Mouse (Mus musculus) hindbrain, embryonic 10.5 days (tissue): ENCODE measurements around the gene Hibadh. TPM values are rescaled to one million over a fixed set of nuclear protein-coding genes. Genes with fewer than 3 reads are reported as not detected.

Experiments used
- DNase-seq: peaks from one replicate; pipeline ENCODE4 v3.0.0-alpha.2; 2017; ENCODE audit warnings: low spot score
- H3K27ac ChIP-seq: fragments of 300-500 bp; sonication (generic); 2 replicates; pipeline ENCODE4 v1.5.1; 2016; ENCODE audit warnings: mild to moderate bottlenecking, moderate library complexity
- H3K27me3 ChIP-seq: fragments of 300-500 bp; sonication (generic); 2 replicates; pipeline ENCODE4 v1.6.1; 2016; ENCODE audit warnings: mild to moderate bottlenecking; ENCODE audit not compliant: poor library complexity, insufficient read depth, severe bottlenecking
- H3K36me3 ChIP-seq: fragments of 300-500 bp; sonication (generic); 2 replicates; pipeline ENCODE4 v1.6.1; 2016; ENCODE audit warnings: mild to moderate bottlenecking, moderate library complexity
- H3K4me1 ChIP-seq: fragments of 300-500 bp; sonication (generic); replicated peaks from 2 replicates; pipeline ENCODE4 v1.6.1; 2016; ENCODE audit warnings: mild to moderate bottlenecking
- H3K4me3 ChIP-seq: fragments of 300-500 bp; sonication (generic); 2 replicates; pipeline ENCODE4 v1.5.1; 2016; ENCODE audit warnings: mild to moderate bottlenecking, moderate library complexity
- H3K9me3 ChIP-seq: fragments of 300-500 bp; sonication (generic); 2 replicates; pipeline ENCODE4 v1.6.1; 2016; ENCODE audit warnings: mild to moderate bottlenecking, moderate library complexity
- WGBS: fragments of 180-500 bp; shearing (Covaris S2); methylation state at CpG from one replicate; pipeline ENCODE4 v1.1.7; 2016; 5-methylcytosine and 5-hydroxymethylcytosine counted together
- polyA plus RNA-seq: library from polyadenylated mRNA; unstranded; fragments of >200 nt; fragmentation: Nextera tagmentation; extraction: Ambion mirVana; gene quantifications from 2 replicates; pipeline ENCODE4 v1.2.1, GENCODE M21; 2016

The Hibadh gene
- polyA plus RNA-seq, 1 experiment from 2014 or later = 71.8 TPM

DNA sequence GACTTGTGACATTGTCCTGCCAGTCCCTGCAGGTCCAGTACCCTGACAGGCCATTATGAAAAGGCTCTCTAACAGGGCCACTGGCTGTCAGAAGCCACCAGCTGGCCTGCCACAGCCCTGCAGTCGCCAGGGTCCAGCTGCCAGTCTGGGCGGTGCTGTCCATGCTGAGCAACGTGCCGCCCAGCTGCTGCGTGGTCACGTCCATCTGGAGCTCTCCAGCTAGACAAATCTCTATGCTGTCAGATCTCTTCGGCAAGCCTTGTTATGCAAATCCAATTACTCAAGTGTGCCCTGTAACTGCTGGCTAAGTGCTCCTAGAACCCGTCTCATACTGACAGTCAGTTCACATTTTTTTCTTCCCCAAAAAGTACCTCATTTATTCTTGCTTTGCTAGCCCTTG is 55.8 kb downstream of the Hibadh start:
- peak; percentile 81 for DNase-seq
- 0 out of 2 replicates have a peak overlapping the region, but pooled peaks have one; percentile 7 for H3K4me3 ChIP-seq
- 7% methylated on average over 8 of the region's 8 CpGs for WGBS
- H3K9me3 ChIP-seq = no peaks in the 10 kb centered on the region
- H3K4me1 ChIP-seq = peaks cover 13% of the 10 kb centered on the region
- peak overlapping the region; percentile 67; the same call in 1 of the 2 replicates for H3K27ac ChIP-seq
- H3K27me3 ChIP-seq = no peaks in the 10 kb centered on the region
- H3K36me3 ChIP-seq = peaks cover 13% of the 10 kb centered on the region

GRCm38 (mm10) chr6:52581081-52581480 is 59.1 kb downstream of the Hibadh start:
- Histone ChIP-seq H3K27ac (no peak overlapping the region), H3K9me3 (no peaks in the 10 kb centered on the region), H3K4me3 (no peak overlapping the region), H3K36me3 (no peaks in the 10 kb centered on the region), H3K27me3 (no peaks in the 10 kb centered on the region), H3K4me1 (peaks cover 13% of the 10 kb centered on the region)
- 94% methylated on average over 4 of the region's 4 CpGs for WGBS
- DNase-seq = no peak

DNA sequence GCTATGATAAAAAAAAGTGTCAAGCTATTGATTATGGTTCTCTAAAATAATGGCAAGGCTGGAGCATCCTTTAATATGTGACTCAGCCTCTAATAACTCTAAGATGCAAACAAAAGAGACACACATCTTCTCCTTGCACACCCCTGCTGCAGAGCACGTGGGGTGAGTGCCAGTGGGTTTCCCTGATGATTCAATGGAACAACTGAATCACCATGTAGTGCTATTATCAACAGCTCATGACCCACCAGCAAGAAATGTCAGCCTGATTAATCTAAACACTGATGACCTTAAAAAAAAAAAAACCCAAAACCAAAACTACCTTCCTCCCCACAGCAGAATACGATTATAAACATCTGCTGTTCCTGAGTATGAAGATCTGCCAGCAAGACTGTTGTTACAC is 61.9 kb downstream of the Hibadh start:
- no peak overlapping the region for H3K27ac ChIP-seq
- 68% methylated on average over 2 of the region's 2 CpGs for WGBS
- no peak for DNase-seq
- no peaks in the 10 kb centered on the region for H3K4me1 ChIP-seq
- no peak overlapping the region for H3K4me3 ChIP-seq
- H3K27me3 ChIP-seq = peaks cover 6% of the 10 kb centered on the region; the same call in 1 of the 2 replicates
- no peaks in the 10 kb centered on the region for H3K36me3 ChIP-seq
- H3K9me3 ChIP-seq = no peaks in the 10 kb centered on the region

DNA sequence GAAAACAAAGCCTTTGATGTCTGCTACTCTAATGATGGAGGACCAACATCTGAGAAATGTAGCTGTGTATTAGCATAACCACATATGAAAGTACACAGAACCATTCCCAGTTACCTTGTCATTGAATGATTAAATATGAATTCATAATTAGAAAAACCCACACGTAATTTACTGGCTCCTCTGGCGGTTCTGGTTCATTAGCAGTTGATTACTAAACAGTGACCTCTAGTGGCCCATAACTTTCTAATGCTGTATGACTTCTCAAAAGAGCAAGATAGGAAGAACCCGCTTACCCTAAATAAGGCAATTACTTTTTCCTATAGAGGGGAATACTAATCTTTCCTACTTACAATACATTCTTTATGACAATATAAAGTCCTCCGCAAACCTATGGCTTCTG is 62.9 kb downstream of the Hibadh start:
- H3K4me3 ChIP-seq = no peak overlapping the region
- DNase-seq = no peak

GRCm38 (mm10) chr6:52568706-52569105 is 71.5 kb downstream of the Hibadh start:
- Histone ChIP-seq H3K27me3 (peaks cover 17% of the 10 kb centered on the region), H3K4me3 (no peak overlapping the region), H3K36me3 (peaks cover 5% of the 10 kb centered on the region; the same call in 1 of the 2 replicates), H3K4me1 (peaks cover 4% of the 10 kb centered on the region; the same call in 1 of the 2 replicates), H3K27ac (no peak overlapping the region), H3K9me3 (no peaks in the 10 kb centered on the region)
- WGBS = 85% methylated on average over 6 of the region's 6 CpGs
- DNase-seq = no peak

More for the DNA sequence above, 62.9 kb downstream of the Hibadh start:
- 41% methylated on average over 4 of the region's 4 CpGs for WGBS
- Histone ChIP-seq H3K9me3 (no peaks in the 10 kb centered on the region), H3K4me1 (no peaks in the 10 kb centered on the region), H3K27ac (no peak overlapping the region), H3K36me3 (no peaks in the 10 kb centered on the region), H3K27me3 (peaks cover 6% of the 10 kb centered on the region; the same call in 1 of the 2 replicates)

DNA sequence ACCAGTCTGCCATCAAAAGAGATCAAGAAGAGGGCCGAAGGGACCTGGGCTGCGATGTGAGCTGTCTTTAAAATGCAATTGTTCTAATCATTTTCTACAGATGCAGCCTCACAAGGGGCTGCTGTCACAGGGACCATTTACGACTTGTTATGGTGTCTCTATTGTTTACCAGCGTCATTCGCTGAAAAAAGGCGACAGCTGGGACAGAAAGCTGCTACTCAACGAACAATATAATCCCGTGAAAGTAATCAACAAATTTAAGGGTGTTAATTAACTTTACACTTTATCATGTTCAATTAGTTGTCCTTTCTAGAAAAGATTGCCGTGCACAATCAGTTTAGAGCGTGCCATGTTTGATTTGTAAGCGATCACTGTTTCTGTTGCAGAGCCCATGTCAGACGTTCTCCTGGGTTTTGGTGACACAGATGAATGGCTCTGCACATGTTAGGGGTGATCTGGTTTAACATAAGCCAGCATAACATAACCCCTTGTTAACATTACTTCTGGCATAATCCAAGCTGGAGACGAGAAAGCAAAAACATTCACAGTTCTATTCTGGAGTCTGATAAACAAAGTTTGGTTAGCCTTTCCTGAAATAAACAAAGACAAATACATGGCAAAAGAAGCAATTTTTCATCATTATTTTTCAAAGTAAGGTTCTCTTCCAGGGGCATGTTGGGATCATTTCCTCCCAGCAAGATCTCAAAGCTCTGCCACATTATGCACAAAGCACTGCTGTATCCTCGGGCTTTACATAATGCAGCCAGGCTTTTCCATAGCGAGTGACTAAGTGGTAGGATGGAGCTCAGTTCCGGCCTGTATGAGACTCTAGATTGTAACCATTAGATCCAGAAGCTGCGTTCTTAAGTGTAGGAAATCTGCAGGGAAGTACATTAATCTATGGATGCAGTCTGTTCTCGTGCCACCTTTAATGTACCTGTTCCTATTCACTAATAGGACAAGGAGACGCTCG is 72.6 kb downstream of the Hibadh start:
- H3K27me3 ChIP-seq = peaks cover 17% of the 10 kb centered on the region
- no peak overlapping the region for H3K27ac ChIP-seq
- peaks cover 4% of the 10 kb centered on the region; the same call in 1 of the 2 replicates for H3K4me1 ChIP-seq
- DNase-seq = peak; percentile 15
- WGBS = 67% methylated on average over 20 of the region's 20 CpGs
- peaks cover 5% of the 10 kb centered on the region; the same call in 1 of the 2 replicates for H3K36me3 ChIP-seq
- H3K9me3 ChIP-seq = no peaks in the 10 kb centered on the region
- H3K4me3 ChIP-seq = no peak overlapping the region

DNA sequence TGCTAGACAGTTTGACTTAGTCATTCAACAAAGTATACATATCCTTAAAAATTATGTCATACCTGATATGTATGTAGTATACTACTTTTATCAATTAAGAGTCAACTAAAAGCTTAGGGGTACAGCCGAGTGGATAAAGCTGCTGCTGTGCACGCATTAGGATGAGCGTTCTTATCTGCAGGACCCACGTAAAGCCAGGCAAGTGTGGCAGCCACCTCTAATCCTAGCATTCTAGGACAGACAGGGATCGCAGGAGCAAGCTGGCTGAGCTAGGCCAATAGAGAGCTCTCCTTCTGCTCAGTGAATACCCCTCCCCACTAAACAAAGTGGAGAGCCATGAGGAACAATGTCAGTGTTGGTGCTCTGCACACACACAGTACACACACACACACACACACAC is 75.0 kb downstream of the Hibadh start:
- 86% methylated on average over 5 of the region's 5 CpGs for whole genome bisulfite sequencing
- DNase-seq = no peak
- Histone ChIP-seq H3K27ac (no peak overlapping the region), H3K27me3 (peaks cover 7% of the 10 kb centered on the region), H3K4me3 (no peak overlapping the region), H3K9me3 (no peaks in the 10 kb centered on the region), H3K4me1 (peaks cover 4% of the 10 kb centered on the region; the same call in 1 of the 2 replicates), H3K36me3 (no peaks in the 10 kb centered on the region)

DNA sequence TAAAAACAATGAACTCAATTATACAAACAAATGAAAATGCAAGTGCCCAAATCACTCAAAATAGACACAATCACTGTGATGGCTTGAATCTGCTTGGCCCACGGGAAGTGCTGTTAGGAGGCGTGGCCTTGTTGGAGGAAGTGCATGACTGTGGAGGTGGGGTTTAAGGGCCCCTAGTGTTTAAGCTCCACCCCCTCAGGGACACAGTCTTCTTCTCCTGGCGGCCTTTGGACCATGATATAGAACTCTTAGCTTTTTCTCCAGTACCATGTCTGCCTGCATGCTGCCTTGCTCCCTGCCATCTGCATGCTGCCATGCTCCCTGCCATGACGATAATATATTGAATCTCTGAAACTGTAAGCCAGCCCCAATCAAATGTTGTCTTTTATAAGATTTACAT is 77.2 kb downstream of the Hibadh start:
- Histone ChIP-seq H3K4me1 (peaks cover 4% of the 10 kb centered on the region; the same call in 1 of the 2 replicates), H3K27ac (no peak overlapping the region), H3K9me3 (no peaks in the 10 kb centered on the region), H3K36me3 (no peaks in the 10 kb centered on the region), H3K4me3 (no peak overlapping the region), H3K27me3 (no peaks in the 10 kb centered on the region)
- DNase-seq = no peak
- 89% methylated on average over 4 of the region's 4 CpGs for WGBS

GRCm38 (mm10) chr6:52559041-52559440 is 81.1 kb downstream of the Hibadh start:
- no peak for DNase-seq
- no peak overlapping the region for H3K4me3 ChIP-seq
- no peaks in the 10 kb centered on the region for H3K9me3 ChIP-seq
- 90% methylated on average over 3 of the region's 3 CpGs for WGBS
- no peak overlapping the region for H3K27ac ChIP-seq
- H3K4me1 ChIP-seq = no peaks in the 10 kb centered on the region
- H3K36me3 ChIP-seq = 0 out of 2 replicates have a peak, but pooled peaks cover 3% of the 10 kb centered on the region
- no peaks in the 10 kb centered on the region for H3K27me3 ChIP-seq

DNA sequence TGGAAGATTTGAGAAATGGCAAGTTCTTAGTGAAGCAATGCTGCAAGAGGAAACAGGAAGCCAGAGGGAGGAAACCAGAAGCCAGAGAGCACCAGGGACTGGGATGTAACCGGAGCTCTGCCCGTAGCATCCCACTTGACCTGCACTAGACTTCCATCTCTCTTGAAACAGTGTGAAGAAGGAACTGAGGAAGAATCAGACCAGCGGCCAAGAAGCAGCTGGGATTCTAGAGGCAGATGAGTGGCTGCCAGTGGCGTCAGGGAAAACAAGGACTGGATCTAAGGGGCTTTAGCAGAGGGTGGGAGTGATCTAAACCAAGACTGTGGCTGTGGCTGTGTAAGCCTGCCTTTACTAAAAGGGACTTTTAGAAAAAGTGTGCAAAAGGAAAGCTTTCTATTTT is 95.8 kb downstream of the Hibadh start:
- no peak overlapping the region for H3K27ac ChIP-seq
- DNase-seq = no peak
- H3K4me1 ChIP-seq = peaks cover 2% of the 10 kb centered on the region; the same call in 1 of the 2 replicates
- no peaks in the 10 kb centered on the region for H3K27me3 ChIP-seq
- H3K4me3 ChIP-seq = no peak overlapping the region
- no peaks in the 10 kb centered on the region for H3K9me3 ChIP-seq
- peaks cover 30% of the 10 kb centered on the region for H3K36me3 ChIP-seq
- WGBS = 67% methylated on average over 4 of the region's 4 CpGs

GRCm38 (mm10) chr6:52542464-52542863 is 97.7 kb downstream of the Hibadh start:
- H3K4me3 ChIP-seq = no peak overlapping the region
- no peak overlapping the region for H3K27ac ChIP-seq
- H3K9me3 ChIP-seq = peaks cover 3% of the 10 kb centered on the region; the same call in 1 of the 2 replicates
- no peak for DNase-seq
- H3K27me3 ChIP-seq = no peaks in the 10 kb centered on the region
- H3K36me3 ChIP-seq = peaks cover 33% of the 10 kb centered on the region
- WGBS = 91% methylated on average over 5 of the region's 5 CpGs
- H3K4me1 ChIP-seq = no peaks in the 10 kb centered on the region; the same call in 1 of the 2 replicates

GRCm38 (mm10) chr6:52539911-52540310 is 100.3 kb downstream of the Hibadh start:
- Histone ChIP-seq H3K4me3 (no peak overlapping the region), H3K27ac (no peak overlapping the region), H3K36me3 (peaks cover 16% of the 10 kb centered on the region), H3K9me3 (peaks cover 12% of the 10 kb centered on the region), H3K4me1 (no peaks in the 10 kb centered on the region; the same call in 1 of the 2 replicates), H3K27me3 (no peaks in the 10 kb centered on the region)
- WGBS = 44% methylated on average over 2 of the region's 2 CpGs
- DNase-seq = no peak
